In the genomic region with DNA sequence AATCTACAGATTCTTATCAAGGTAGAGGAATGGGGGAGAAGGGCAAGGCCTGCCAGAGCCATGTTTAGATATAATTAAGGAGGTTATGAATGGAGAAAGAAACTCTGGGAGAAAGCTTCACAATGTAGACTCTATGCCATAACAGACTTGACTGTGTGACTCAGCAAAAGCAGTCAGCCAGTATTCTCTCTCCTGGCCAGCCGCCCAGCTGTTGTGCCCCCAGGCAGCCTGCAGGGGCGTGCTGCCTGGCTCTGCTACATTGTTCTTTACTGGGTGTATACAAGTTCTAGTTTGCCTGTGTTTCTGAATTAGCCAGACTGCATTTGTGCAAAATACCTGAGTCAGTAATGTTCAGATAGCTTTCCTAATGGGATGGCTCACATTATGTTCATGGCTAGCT, we compare ENCODE assay signal across 9 mouse cellular contexts. TPM values are rescaled to one million over a fixed set of nuclear protein-coding genes. Genes with fewer than 3 reads are reported as not detected.
DNase-seq lines count a peak whose midpoint lies in the region; ATAC-seq and TF ChIP-seq lines count a peak whose summit lies in the region.
"Had no signal": no experiment of that assay in that cellular context is flagged by ENCODE, and none has a peak within 500 bp of the region (broad histone marks: within the 10 kb centered on the region; RNA-seq: fewer than 3 reads in every experiment).

No protein-coding gene starts in this region.

- POLR2A ChIA-PET in Patski (lab: Charles Lee), result interaction anchor here (0.6 to 0.7 kb wide), 2 partner anchors 136 to 292 kb away, joined by 3 read pairs; no protein-coding TSS in a partner anchor

- peaks cover under 1% of the 10 kb centered on the region for H3K27me3 ChIP-seq in Patski
- H3K27me3 ChIP-seq: embryonic facial prominence, embryonic 13.5 days had no signal

- ATAC-seq in Patski, result peak; percentile 94

- peak; percentile 31 to 48 for DNase-seq in left cerebral cortex, adult 18-20 months (ENCODE audit: low spot score in 2 of 2)
- no peak for DNase-seq in left cerebral cortex, adult 11 months (ENCODE audit: low spot score)
- DNase-seq in Patski (ENCODE audit: low read depth, low spot score), result peak; percentile 39
- peak; percentile 35 to 37 for DNase-seq in frontal cortex, postnatal 10 days (ENCODE audit: low spot score in 2 of 2)
- DNase-seq in kidney, postnatal 10 days, result peak; percentile 78
- DNase-seq in lung, adult 18-20 months, result peak; percentile 62 to 71
- DNase-seq in testis, postnatal 10 days (ENCODE audit: low spot score), result peak; percentile 83
- no peak for DNase-seq in neural tube, embryonic 10.5 days (ENCODE audit: extremely low spot score, low spot score)

- CTCF ChIA-PET in Patski (lab: Charles Lee), result interaction anchor here (0.9 to 1.6 kb wide), 2 partner anchors 9 to 19 kb away, joined by 3 to 10 read pairs; no protein-coding TSS in a partner anchor

- in situ Hi-C loops in Patski (cut with MboI; ENCODE audit: low pct_unique_long_range_greater_than_20kb), result no loop called here

- peak; percentile 77 for TF ChIP-seq CTCF in Patski (IDR thresholded peaks at IDR 0.05)

RNA-seq across cellular contexts. Expression of a gene that starts 10.6 kb away (rescaled TPM):
- 10 to 100 TPM; 37.1 to 39.7 TPM for total RNA-seq in left cerebral cortex, adult 18-20 months (2021)
- 61.1 TPM for polyA plus RNA-seq in Patski (2021)

RNA-seq across cellular contexts. Expression of a gene that starts 55.1 kb away (rescaled TPM):
- under 1 TPM; 0.58 to 0.70 TPM for total RNA-seq in left cerebral cortex, adult 18-20 months (2021)
- polyA plus RNA-seq in Patski (2021), result not detected

Comparison
In these comparisons a context has a peak if more than half of its experiments do, and no peak if none do; other contexts are left out.
1. DNase-seq: peak in left cerebral cortex, adult 18-20 months (2 of 2), Patski (single experiment), frontal cortex, postnatal 10 days (2 of 2), kidney, postnatal 10 days (single experiment), lung, adult 18-20 months (2 of 2) and testis, postnatal 10 days (single experiment); none in left cerebral cortex, adult 11 months (single experiment) and neural tube, embryonic 10.5 days (single experiment).